Mouse (Mus musculus) urinary bladder, adult 2 months (tissue): ENCODE data around the gene Dbn1. TPM values are rescaled to one million over a fixed set of nuclear protein-coding genes. Genes with fewer than 3 reads are reported as not detected.

ENCODE experiments used
- DNase-seq: peaks from one replicate; pipeline ENCODE4 v3.0.0; 2022; ENCODE audit warnings: low spot score
- polyA plus RNA-seq: library from polyadenylated mRNA; depleted of rRNA; stranded (reverse); fragments of >200 nt; gene quantifications from 2 replicates; pipeline ENCODE4 v1.2.3, GENCODE M21; 2012

Gene Dbn1
- polyA plus RNA-seq, 1 experiment, result 43.0 TPM

DNA sequence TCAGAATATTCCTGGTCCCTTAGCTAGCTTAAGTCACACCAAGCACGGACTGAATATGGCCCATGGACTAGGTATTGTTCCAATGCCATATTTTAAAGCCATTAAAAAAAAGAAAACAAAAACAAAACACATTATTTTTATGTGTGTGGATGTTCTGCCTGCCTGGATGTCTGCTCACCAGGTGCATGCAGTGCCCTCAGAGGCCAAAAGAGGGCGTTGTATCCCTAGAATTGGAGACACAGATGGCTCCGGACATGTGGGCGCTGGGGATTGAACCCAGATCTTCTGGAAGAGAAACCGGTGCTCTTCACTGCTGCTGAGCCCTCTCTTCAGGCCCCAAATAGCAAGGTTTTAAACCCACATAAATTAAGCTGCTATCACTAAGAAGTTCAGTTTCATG, 9.9 kb downstream of the Dbn1 start:
- DNase-seq, result no peak

DNA sequence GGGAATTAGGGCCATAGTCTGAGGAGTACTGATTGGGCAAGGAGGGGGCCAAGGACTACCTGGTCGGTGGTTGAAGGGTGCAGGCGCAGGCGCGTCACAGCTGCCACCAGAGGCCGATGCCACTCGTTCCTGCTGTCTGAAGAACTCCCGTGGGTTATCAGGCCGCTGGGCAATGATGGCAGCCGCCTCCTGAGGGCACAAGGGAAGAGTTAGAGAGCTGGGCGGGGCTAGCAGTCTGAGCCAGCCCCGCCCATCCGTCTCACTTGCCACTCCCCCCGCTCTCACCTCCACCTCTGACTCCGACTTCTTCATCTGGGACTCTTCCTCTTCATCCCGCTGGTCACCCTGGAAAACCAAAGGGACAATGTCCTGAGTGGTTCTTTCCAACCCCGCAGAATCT, 10.4 kb downstream of the Dbn1 start:
- no peak for DNase-seq

DNA sequence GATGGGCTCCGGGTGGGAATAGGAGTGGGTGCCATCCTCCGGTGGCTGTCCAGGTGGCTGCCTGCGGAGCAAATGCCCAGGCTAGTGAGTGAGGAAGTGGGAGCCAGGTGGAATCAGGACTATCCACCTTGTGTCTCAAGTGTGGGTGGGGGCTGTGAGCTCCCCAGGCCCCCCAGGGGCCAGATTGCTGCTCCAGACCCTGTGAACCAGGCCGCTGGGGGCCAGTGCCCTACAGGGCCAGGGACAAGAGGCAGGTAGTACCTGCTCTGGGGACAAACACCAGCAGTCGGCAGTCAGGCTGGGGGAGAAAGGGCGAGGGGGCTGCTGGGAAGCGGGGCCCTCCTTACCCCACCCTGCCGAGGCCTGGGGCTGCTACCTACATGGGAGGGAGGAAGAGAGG, 11.7 kb downstream of the Dbn1 start:
- DNase-seq, result no peak

DNA sequence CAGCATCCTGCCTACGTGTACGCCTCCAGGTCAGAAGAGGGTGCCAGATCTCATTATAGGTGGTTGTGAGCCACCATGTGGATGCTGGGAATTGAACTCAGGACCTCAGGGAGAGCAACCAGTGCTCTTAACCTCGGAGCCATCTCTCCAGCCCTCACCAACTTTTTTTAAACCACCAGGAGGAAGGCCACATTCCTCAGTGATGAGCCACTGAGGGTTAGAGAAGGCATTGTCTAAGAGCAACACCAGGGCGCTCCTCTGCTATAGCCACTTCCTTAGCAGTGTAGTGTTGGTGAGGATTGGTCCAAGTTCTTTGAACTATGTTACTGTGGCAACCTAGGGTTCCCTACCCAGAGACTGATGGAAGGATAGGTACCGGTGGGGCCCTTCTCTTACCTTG, 12.2 kb downstream of the Dbn1 start:
- DNase-seq, result no peak

DNA sequence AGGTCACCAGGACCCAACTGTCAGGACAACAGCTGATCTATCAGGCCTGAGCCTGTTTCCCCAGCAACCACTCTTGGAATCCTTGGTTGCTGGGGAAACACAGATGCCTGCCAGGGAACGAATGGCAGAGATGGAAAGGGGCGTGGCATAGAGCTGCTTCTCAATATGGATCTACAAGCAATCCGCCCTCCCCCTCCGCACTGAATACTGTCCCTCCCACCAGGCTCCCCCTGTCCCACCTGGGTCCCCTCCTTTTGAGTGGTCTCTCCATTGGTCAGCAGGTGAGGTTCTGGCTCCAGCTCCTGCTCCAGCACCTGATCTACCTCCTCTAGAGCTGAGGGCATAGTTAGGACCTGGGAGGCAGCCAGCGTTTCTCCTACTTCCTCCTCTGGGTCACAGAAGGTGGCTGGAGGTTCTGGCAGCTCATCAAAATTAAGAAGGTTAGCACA, 13.3 kb downstream of the Dbn1 start:
- DNase-seq, result no peak

DNA sequence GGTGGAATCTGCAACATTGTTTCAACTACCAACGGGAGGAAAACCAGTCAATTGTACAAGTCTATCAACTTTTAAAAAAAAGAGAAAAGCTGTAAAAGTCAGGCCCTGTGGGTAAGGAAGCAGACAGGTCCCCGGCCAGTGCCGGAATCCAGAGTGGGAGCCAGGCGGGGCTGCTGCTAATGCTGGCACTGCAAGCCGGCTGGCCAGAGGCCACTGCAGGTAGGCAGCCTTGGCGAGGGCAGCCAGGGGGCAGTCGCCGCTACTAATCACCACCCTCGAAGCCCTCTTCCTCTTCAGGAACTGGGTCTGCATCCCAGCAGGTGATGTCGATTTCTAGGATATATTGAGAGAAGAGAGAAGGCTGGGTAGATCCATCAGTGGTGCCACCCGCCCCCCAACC, 13.9 kb downstream of the Dbn1 start:
- no peak for DNase-seq

DNA sequence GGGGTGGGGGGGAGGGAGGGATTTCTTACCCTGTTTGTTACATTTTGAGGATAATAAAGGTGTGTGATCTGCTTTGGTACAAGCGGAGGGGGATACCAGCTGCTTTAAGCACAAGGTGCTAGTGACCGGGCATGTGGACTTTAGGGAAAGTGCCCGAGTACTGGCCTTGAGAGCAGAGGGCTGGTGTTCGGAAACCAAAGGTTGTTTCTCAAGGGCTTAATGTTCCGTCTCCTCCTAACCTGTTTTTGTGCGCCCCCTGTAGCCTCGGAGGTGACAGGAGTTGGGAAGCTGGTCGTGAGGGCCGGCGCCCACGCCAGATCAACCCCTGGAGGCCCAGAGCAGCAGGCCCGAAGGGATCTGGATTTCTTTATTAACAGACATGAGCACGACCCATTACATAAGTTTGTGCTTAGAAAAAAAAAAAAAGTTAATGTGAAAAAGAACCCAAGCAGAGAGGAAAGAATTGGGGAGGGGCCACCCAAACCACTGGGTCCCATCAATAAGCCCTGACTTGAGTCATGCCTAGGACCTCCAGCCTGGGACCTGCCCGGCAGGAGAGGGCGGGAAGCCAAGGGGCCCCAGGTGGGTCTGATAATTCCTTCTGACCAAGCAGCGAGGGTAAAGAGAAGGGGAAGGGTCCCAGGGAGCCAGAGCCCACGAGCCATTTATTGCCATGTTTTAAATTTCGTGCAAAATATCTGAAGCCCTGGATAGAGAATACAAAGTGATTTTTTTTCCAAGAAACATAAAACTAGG, 14.7 kb downstream of the Dbn1 start:
- DNase-seq, result no peak

DNA sequence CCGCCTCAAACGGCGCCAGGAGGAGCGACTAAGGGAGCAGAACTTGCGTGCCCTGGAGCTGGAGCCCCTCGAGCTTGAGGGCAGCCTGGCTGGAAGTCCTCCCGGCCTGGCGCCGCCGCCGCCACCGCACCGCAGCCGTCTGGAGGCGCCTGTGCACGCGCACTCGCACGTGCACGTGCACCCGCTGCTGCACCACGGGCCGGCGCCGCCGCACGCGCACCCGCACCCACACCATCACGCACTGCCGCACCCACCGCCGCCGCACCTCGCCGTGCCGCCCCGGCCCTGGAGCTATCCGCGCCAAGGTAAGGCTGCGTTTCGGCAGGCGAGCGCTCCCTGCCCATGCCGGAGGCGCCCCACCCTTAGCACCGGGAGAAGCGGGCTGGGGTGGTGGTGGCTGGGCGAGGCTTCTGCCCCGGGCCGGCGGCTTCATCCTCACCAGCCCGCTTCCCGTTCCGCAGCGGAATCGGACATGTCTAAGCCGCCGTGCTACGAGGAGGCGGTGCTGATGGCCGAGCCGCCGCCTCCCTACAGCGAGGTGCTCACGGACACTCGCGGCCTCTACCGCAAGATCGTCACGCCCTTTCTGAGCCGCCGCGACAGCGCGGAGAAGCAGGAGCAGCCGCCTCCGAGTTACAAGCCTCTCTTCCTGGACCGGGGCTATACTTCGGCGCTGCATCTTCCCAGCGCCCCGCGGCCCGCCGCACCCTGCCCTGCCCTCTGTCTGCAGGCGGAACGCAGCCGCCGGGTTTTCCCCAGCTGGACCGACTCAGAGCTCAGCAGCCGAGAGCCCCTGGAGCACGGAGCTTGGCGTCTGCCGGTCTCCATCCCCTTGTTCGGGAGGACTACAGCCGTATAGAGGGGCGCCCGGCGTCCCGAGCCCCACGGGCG, 15.5 kb downstream of the Dbn1 start:
- DNase-seq, result peak; percentile 48

DNA sequence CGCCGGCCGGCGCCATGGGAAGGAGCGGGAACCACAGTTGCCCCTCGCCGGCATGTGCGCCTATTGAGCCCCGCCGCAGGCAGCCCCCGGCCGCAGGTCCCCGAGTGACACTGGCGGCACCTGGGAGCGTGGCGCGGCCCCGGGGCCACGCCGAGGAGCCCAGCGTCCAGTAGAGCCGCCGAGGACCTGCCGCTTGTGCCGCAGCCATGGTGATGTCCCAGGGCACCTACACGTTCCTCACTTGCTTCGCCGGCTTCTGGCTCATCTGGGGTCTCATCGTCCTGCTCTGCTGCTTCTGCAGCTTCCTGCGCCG, 16.1 kb downstream of the Dbn1 start:
- no peak for DNase-seq

DNA sequence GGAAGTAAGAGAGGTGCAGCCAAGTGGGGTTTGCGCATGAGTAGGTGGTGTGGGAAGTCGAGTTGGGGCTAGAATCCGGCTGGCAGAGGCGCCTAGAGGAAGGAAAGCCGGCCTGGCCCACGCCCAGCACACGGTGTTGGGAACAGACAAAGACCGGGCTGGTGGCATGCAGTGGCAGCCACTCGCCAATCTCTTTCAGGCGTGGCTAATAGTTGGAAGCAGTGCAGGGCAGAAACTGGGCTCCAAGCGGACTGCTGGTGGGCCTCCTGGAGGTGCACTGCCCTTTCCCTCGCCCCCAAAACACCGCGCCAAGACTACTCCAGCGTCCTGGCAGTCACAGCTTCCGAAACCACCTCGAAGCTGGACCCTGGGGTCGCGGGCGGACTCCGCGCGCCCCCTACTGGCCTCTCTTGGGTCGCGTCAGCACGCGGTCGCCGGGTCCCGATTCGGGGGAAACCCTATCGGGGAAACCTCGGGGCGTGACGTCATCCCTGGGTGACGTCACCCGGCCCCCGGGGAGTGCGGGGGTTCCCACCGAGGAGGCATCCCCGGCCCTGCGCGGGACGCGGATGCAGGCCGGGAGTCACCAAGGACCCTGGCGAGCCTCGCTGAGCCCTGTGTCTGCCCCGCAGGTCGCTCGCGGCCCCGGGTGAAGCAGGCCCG, 16.6 kb downstream of the Dbn1 start:
- peak; percentile 80 for DNase-seq

DNA sequence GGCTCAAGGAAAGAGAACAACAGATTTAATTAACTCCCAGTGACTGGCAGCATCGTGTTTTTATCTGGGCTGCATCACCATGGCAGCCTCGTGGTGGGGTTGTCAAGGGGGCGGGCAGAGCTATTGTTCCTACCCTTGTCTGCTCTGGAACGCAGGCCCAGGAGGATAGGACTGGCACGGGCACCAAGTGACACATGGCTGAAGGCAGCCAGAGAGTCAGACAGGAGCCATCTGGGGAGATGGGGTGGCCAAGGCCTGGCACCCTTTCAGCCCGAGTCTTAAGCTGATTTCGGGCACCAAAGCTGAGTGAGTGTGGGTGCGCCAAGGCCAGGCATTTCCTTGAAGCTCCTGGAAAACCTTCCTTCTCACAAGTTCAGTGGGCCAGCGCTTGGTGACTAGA, 17.5 kb downstream of the Dbn1 start:
- DNase-seq, result no peak

DNA sequence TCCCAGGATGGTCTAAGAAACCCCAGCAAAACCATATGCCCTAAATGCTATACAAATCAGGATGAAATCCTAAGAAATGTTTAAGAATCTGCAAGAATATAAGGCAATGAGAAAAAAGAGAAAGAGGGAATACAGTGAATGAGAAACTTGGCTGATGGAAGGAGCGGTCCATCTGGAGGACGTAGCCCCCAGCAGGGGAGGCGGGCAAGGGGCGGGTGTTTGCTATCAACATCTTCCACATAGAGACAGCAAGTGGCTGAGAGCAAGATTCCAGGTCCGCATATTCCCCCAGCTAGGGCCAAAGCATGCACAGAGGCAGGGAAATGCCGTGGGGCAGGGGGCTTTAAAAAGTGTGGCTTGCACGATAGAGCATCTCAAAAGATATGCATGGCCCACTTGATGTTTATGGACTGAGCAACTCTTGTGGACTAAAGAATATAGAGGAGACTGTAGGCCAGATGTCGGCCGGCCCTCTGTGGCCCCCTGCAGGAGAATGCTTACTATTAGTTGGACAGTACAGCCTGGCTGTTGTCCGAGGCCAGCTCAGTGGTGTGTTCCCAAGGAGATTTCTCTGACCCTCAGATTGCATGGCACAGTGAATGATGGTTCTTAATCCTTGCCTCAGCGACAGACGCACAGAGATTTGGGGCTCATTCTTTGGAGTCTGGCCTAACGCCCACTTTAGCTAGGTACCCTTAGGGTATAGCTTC, 18.9 kb downstream of the Dbn1 start:
- DNase-seq, result no peak

DNA sequence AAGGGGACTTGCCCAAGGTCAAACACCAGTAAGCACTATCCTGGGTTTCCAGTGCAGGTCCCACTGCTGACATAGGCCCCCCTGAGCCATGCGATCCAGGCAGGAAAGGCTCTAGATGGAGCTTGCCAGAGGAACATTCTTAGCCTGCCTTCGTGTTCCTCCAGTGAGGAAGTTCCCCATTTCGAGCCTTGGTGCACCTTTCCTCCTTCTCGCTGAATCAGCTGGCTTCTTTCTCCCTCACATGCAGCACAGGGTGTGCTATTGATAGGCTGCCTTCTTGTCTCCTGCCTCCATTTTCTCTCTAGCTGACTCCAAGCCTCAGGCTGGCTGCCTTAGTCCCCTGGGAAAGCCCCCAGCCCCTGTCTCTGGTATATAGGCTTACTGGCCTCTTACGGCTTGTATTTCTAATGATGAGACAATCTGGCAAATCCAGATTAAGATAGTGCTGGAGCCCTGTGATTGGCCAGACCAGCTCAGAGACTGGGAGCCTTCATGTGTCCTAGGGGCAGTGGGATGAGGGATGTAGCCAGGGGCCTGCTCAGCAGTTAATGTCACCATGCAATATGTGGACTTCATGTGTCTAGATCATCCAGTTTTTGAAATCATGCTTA, 22.0 kb downstream of the Dbn1 start:
- no peak for DNase-seq

DNA sequence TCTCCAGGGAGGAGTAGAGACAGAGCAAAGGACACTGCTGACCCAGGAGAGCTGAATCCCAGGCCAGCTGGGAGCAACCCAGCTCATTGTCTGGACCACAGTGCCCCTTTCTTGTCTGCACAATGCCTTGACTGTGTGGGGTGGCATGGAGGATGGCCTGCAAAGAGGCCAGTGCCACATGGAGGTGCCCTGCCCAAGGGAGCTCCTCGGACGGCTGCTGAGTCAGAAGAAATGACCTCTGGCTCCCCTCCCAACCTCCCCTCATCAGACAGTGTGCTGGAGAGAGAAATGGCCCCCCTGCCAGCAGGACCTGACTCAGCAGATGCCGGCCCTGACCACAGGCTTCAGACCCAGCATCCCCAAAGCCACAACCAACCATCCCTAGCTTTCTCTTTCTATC, 22.7 kb downstream of the Dbn1 start:
- DNase-seq, result no peak

DNA sequence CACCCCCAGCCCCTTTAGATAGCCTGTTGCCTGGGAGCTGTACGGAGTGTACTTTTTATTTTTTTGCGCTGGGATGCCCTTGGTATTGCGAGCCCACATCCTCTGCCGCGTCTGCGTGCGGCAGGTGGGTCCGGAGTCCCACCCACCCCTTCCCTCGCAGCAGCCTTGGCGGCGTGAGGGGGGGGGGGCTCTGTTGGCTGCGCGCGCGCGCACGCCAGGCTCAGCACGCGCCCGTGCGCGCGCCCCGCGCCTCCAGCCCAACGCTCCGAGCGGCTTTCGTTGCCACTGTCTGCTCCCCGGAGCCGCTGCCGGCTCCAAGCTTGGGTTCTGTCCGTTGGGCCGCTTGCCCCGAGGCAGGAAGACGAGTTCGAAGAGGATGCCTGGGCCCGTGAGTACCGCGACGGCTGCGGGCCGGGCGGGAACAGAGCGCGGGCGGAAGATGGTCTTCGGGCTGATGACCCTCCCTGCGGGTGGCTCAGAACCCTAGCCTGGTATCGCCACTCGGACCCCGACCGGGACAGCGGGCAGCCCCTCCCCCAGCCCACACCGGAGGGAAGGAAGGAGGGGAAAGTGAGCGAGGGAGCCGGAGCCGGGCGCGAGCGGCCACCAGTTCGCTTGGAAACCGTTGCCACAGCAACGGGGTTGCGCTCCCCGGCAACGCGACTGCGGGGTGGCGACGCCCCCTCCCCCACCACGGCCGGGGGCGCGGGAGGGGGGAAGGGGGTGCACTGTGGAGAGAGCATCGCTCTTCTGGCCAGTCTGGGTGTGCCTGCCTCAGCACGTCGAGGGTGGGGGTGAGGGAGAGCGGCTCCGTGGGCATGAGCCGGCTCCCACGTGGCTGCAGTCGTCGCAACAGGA, 23.7 kb downstream of the Dbn1 start, which contains the start of gene Prr7:
TSS of gene Prr7 (plus strand) at position 241 of the 858 bp plus-strand sequence.
- DNase-seq, result no peak

DNA sequence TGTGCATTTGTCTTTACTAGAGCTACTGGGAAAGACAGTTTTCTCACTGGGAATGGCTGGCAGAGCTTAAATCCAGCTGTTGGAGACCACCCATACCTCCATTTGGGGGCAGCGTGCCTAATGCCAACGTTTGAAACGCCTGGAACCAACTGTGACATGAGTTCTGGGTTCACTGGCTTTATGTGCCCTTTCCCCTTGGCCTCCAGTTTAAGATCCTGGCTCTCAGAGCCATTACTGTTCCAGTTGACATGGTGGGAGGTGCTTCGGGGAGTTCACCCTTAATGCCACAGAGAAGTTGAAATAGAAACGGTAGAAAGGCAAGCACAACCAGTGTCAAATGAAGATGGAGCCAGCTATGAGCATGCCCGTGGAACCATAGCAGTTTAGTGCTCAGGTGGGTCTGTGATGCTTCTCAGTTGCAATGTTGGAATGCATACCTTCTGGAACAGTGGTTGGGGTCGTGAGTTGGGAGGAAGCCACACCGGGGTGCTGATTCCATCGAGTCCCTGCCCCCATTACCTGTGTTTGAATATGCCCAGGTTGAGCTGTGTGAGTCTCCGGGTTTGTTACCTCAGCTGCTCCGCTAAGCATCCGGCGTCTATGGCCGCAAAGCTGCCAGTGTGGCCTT, 24.4 kb downstream of the Dbn1 start:
- DNase-seq, result no peak

DNA sequence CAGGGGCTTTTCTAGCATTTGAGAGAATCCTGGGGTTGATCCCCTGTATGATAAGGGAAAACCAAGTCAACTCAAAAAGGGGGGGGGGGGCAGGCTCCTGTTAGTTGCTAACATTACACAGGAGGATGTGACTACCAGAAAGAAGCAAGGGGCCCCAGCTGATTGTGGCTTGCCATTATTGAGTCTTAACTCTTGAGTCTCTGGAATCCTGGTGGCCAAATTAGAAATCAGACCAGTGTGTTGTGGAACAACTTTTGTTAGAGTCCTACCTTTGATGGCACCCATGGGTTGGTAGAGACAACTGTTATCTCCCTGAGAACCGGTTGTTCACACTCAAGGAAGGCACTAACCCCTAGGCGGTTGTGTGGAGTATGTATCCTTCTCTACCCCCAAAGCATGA, 24.9 kb downstream of the Dbn1 start:
- no peak for DNase-seq

DNA sequence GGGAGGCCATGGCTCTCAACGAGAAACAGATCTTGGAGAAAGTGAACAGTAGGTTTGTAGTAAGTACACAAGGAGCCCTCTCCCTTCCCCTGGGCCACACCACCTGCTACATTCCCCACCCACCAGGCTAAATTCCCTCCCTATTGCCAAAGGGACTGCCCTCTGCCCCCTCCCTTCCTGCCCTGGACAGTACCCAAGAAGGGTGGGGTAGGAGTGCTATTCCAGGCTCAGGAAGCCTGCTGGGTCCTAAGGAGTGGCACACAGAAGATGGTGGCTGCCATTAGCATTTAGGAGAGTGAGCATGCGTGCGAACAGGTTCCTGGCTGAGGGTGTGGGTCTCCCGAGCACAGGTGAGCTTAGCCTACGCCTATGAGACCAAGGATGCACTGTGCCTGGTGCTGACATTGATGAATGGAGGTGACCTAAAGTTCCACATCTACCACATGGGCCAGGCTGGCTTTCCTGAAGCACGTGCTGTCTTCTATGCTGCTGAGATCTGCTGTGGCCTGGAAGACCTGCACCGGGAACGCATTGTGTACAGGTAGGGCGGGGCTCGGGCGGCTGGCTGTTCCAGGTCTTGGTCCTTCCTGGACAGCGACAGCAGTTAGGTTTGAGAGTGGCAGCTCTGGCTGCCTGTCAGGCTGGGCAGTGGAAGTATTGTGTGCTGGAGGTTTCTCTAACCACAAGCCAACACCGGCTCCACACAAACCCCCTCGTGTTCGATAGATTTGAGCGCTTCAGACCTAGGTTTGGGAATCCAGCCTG, 35.9 kb downstream of the Dbn1 start:
- DNase-seq, result no peak

DNA sequence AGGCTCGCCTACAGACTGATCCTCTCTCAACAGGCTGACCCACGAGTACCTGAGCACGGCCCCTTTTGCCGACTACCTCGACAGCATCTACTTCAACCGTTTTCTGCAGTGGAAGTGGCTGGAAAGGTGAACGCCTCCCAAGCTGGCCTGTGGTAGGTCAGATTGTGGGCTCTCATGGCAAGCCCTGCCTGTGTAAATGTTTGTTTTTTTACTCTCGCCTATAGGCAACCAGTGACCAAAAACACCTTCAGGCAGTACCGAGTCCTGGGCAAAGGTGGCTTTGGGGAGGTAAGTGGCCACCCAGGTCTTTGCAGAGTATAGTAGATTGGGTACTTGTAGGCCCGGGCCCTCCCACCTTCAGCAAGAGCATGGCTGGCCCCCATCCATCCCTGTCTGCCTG, 36.6 kb downstream of the Dbn1 start:
- DNase-seq, result no peak
